Mouse (Mus musculus) intestine, postnatal 0 days (tissue): ENCODE measurements around the gene Jmjd1c. TPM values are rescaled to one million over a fixed set of nuclear protein-coding genes. Genes with fewer than 3 reads are reported as not detected.

Experiments used
- ATAC-seq: fragments of 200-750 bp; cut with Nextera tagmentation; 2 replicates; pipeline ENCODE4 v1.8.0; 2017; ENCODE audit warnings: mild to moderate bottlenecking, moderate TSS enrichment, moderate library complexity
- H3K27ac ChIP-seq: fragments of 300-500 bp; sonication (generic); 2 replicates; pipeline ENCODE4 v1.5.1; 2014; ENCODE audit warnings: mild to moderate bottlenecking, low read depth, low read length, moderate library complexity
- H3K27me3 ChIP-seq: fragments of 300-500 bp; sonication (generic); replicated peaks from 2 replicates; pipeline ENCODE4 v1.6.1; 2014; ENCODE audit warnings: low read length, mixed read lengths; ENCODE audit not compliant: control insufficient read depth, insufficient read depth
- H3K36me3 ChIP-seq: fragments of 300-500 bp; sonication (generic); 2 replicates; pipeline ENCODE4 v1.6.1; 2014; ENCODE audit warnings: mild to moderate bottlenecking, moderate library complexity; ENCODE audit not compliant: control insufficient read depth, insufficient read depth
- H3K4me1 ChIP-seq: fragments of 300-500 bp; sonication (generic); replicated peaks from 2 replicates; pipeline ENCODE4 v1.6.1; 2014; ENCODE audit warnings: antibody characterized with exemption, low read length, mixed read lengths; ENCODE audit not compliant: control insufficient read depth, insufficient read depth
- H3K4me2 ChIP-seq: fragments of 300-500 bp; sonication (generic); replicated peaks from 2 replicates; pipeline ENCODE4 v1.6.1; 2014; ENCODE audit warnings: low read depth, mild to moderate bottlenecking, moderate library complexity
- H3K4me3 ChIP-seq: fragments of 300-500 bp; sonication (generic); 2 replicates; pipeline ENCODE4 v1.5.1; 2014; ENCODE audit warnings: low read depth, low read length
- H3K9ac ChIP-seq: fragments of 300-500 bp; sonication (generic); 2 replicates; pipeline ENCODE4 v1.6.1; 2014; ENCODE audit warnings: mild to moderate bottlenecking, low read depth, low read length
- H3K9me3 ChIP-seq: fragments of 300-500 bp; sonication (generic); 2 replicates; pipeline ENCODE4 v1.6.1; 2016; ENCODE audit warnings: mixed run types; ENCODE audit not compliant: control insufficient read depth
- CTCF ChIP-seq: sonication (generic); IDR thresholded peaks from 2 replicates; pipeline ENCODE4 v1.5.1; 2016; ENCODE audit warnings: low read depth, mild to moderate bottlenecking, control low read depth, antibody characterized with exemption, moderate library complexity
- WGBS: fragments of 180-500 bp; shearing (Covaris S2); extraction: QIAGEN DNeasy Blood & Tissue Kit; methylation state at CpG from one replicate; pipeline ENCODE4 v1.1.7; 2014; 5-methylcytosine and 5-hydroxymethylcytosine counted together
- polyA plus RNA-seq: library from polyadenylated mRNA; unstranded; fragments of >200 nt; fragmentation: Nextera tagmentation; extraction: Ambion mirVana; gene quantifications from 2 replicates; pipeline ENCODE4 v1.2.1, GENCODE M21; 2015

The Jmjd1c gene
- 33.4 and 39.6 TPM in 2 replicates for polyA plus RNA-seq

GRCm38 (mm10) chr10:67095798-67096620 is at the start of gene Jmjd1c:
Jmjd1c (plus strand) TSS chr10:67096125.
- ATAC-seq = peak; percentile 79
- H3K9me3 ChIP-seq = no peaks in the 10 kb centered on the region
- H3K27me3 ChIP-seq = no peaks in the 10 kb centered on the region
- H3K9ac ChIP-seq = peak within 1 kb of the TSS; percentile 100
- peak within 1 kb of the TSS; percentile 97 for H3K4me3 ChIP-seq
- TF ChIP-seq CTCF = no peak
- H3K27ac ChIP-seq = peak within 1 kb of the TSS; percentile 100
- H3K4me2 ChIP-seq = peak within 1 kb of the TSS; percentile 72
- 1% methylated on average over 59 of the region's 73 CpGs for WGBS
- H3K36me3 ChIP-seq = no peaks in the 10 kb centered on the region
- peaks cover 14% of the 10 kb centered on the region for H3K4me1 ChIP-seq

GRCm38 (mm10) chr10:67047712-67048645 is 47.9 kb upstream of the Jmjd1c start:
- no peak overlapping the region for H3K4me2 ChIP-seq
- no peaks in the 10 kb centered on the region for H3K36me3 ChIP-seq
- H3K9ac ChIP-seq = no peak overlapping the region
- no peak overlapping the region for H3K4me3 ChIP-seq
- peaks cover 6% of the 10 kb centered on the region; the same call in 1 of the 2 replicates for H3K4me1 ChIP-seq
- no peak for ATAC-seq
- no peaks in the 10 kb centered on the region for H3K9me3 ChIP-seq
- no peaks in the 10 kb centered on the region for H3K27me3 ChIP-seq
- TF ChIP-seq CTCF = no peak
- H3K27ac ChIP-seq = no peak overlapping the region
- 80% methylated on average over 18 of the region's 18 CpGs for WGBS

GRCm38 (mm10) chr10:67048871-67049615 is 46.9 kb upstream of the Jmjd1c start:
- Histone ChIP-seq H3K4me1 (peaks cover 6% of the 10 kb centered on the region; the same call in 1 of the 2 replicates), H3K4me3 (no peak overlapping the region), H3K4me2 (no peak overlapping the region), H3K36me3 (no peaks in the 10 kb centered on the region), H3K27ac (no peak overlapping the region), H3K27me3 (no peaks in the 10 kb centered on the region), H3K9me3 (no peaks in the 10 kb centered on the region), H3K9ac (no peak overlapping the region)
- TF ChIP-seq CTCF = no peak
- ATAC-seq = no peak
- WGBS = 84% methylated on average over 13 of the region's 13 CpGs

GRCm38 (mm10) chr10:67049621-67050020 is 46.3 kb upstream of the Jmjd1c start:
- H3K27me3 ChIP-seq = no peaks in the 10 kb centered on the region
- peaks cover 6% of the 10 kb centered on the region; the same call in 1 of the 2 replicates for H3K4me1 ChIP-seq
- no peak for ATAC-seq
- H3K9ac ChIP-seq = no peak overlapping the region
- H3K36me3 ChIP-seq = no peaks in the 10 kb centered on the region
- no peak overlapping the region for H3K27ac ChIP-seq
- no peak overlapping the region for H3K4me3 ChIP-seq
- no peak overlapping the region for H3K4me2 ChIP-seq
- WGBS = 95% methylated on average over 7 of the region's 7 CpGs
- TF ChIP-seq CTCF = no peak
- no peaks in the 10 kb centered on the region for H3K9me3 ChIP-seq

- no peaks in the 10 kb centered on the region for H3K36me3 ChIP-seq
- H3K9me3 ChIP-seq = no peaks in the 10 kb centered on the region
- no peaks in the 10 kb centered on the region for H3K27me3 ChIP-seq
- no peak overlapping the region for H3K4me3 ChIP-seq
- H3K9ac ChIP-seq = no peak overlapping the region
- 82% methylated on average over 6 of the region's 7 CpGs for WGBS
- no peak overlapping the region for H3K4me2 ChIP-seq
- ATAC-seq = no peak
- TF ChIP-seq CTCF = no peak
- H3K4me1 ChIP-seq = peaks cover 1% of the 10 kb centered on the region; the same call in 1 of the 2 replicates
- no peak overlapping the region for H3K27ac ChIP-seq
Measured at GRCm38 (mm10) chr10:67050766-67051165, 45.2 kb upstream of the Jmjd1c start.

GRCm38 (mm10) chr10:67051466-67051865 is 44.5 kb upstream of the Jmjd1c start:
- no peak overlapping the region for H3K27ac ChIP-seq
- H3K9me3 ChIP-seq = no peaks in the 10 kb centered on the region
- no peak for TF ChIP-seq CTCF
- no peak overlapping the region for H3K4me2 ChIP-seq
- no peaks in the 10 kb centered on the region for H3K4me1 ChIP-seq
- H3K36me3 ChIP-seq = no peaks in the 10 kb centered on the region
- H3K27me3 ChIP-seq = no peaks in the 10 kb centered on the region
- ATAC-seq = no peak
- H3K4me3 ChIP-seq = no peak overlapping the region
- 81% methylated on average over 5 of the region's 5 CpGs for WGBS
- H3K9ac ChIP-seq = no peak overlapping the region
